Mouse (Mus musculus) stomach, embryonic 16.5 days (tissue): ENCODE measurements around the gene Gm10762. TPM values are rescaled to one million over a fixed set of nuclear protein-coding genes. Genes with fewer than 3 reads are reported as not detected.
"Not testable (repeated sequence)": the region's sequence is repeated elsewhere in the genome, so short reads cannot be mapped to it uniquely, and the experiment has no call there.

Experiments used
- ATAC-seq: fragments of 200-750 bp; cut with Nextera tagmentation; 2 replicates; pipeline ENCODE4 v1.8.0; 2017; ENCODE audit warnings: moderate number of reproducible peaks, moderate TSS enrichment; ENCODE audit not compliant: insufficient read depth, low FRiP score
- H3K27ac ChIP-seq: fragments of 300-500 bp; sonication (generic); 2 replicates; pipeline ENCODE4 v1.5.1; 2014; ENCODE audit warnings: low read length
- H3K27me3 ChIP-seq: fragments of 300-500 bp; sonication (generic); 2 replicates; pipeline ENCODE4 v1.6.1; 2014; ENCODE audit warnings: low read length, control low read depth, mixed read lengths; ENCODE audit not compliant: control insufficient read depth, insufficient read depth
- H3K36me3 ChIP-seq: fragments of 300-500 bp; sonication (generic); 2 replicates; pipeline ENCODE4 v1.6.1; 2014; ENCODE audit warnings: low read length; ENCODE audit not compliant: control insufficient read depth, insufficient read depth
- H3K4me1 ChIP-seq: fragments of 300-500 bp; sonication (generic); 2 replicates; pipeline ENCODE4 v1.6.1; 2014; ENCODE audit warnings: low read length, control low read depth, mixed read lengths; ENCODE audit not compliant: control insufficient read depth, insufficient read depth
- H3K4me2 ChIP-seq: fragments of 300-500 bp; sonication (generic); 2 replicates; pipeline ENCODE4 v1.6.1; 2014; ENCODE audit warnings: low read depth, low read length, mixed read lengths
- H3K4me3 ChIP-seq: fragments of 300-500 bp; sonication (generic); replicated peaks from 2 replicates; pipeline ENCODE4 v1.5.1; 2014; ENCODE audit warnings: mild to moderate bottlenecking, low read length
- H3K9ac ChIP-seq: fragments of 300-500 bp; sonication (generic); 2 replicates; pipeline ENCODE4 v1.6.1; 2014; ENCODE audit warnings: low read length
- H3K9me3 ChIP-seq: fragments of 300-500 bp; sonication (generic); replicated peaks from 2 replicates; pipeline ENCODE4 v1.6.1; 2016; ENCODE audit warnings: low read length, control low read depth; ENCODE audit not compliant: control insufficient read depth
- WGBS: fragments of 180-500 bp; shearing (Covaris S2); extraction: QIAGEN DNeasy Blood & Tissue Kit; methylation state at CpG from one replicate; pipeline ENCODE4 v1.1.7; 2014; 5-methylcytosine and 5-hydroxymethylcytosine counted together
- polyA plus RNA-seq: library from polyadenylated mRNA; unstranded; fragments of >200 nt; fragmentation: Nextera tagmentation; extraction: Ambion mirVana; gene quantifications from 2 replicates; pipeline ENCODE4 v1.2.1, GENCODE M21; 2015

Gm10762 gene
- polyA plus RNA-seq, result 5.5 and 7.3 TPM in 2 replicates

GRCm38 (mm10) chr2:128967661-128968441 lies at the start of gene Gm10762:
Gene Gm10762, minus strand, starts transcription at chr2:128967725.
- H3K9ac ChIP-seq, result peak within 1 kb of the TSS; percentile 100
- H3K9me3 ChIP-seq, result no peaks in the 10 kb centered on the region
- H3K4me2 ChIP-seq, result peak within 1 kb of the TSS; percentile 58
- H3K27ac ChIP-seq, result peak within 1 kb of the TSS; percentile 100
- peak within 1 kb of the TSS; percentile 92 for H3K4me3 ChIP-seq
- H3K4me1 ChIP-seq, result 0 out of 2 replicates have a peak, but pooled peaks cover 7% of the 10 kb centered on the region
- ATAC-seq, result peak; percentile 88
- H3K27me3 ChIP-seq, result no peaks in the 10 kb centered on the region
- H3K36me3 ChIP-seq, result no peaks in the 10 kb centered on the region
- under 1% methylated on average over 79 of the region's 80 CpGs for WGBS

- H3K4me3 ChIP-seq, H3K9ac ChIP-seq, ATAC-seq, H3K27me3 ChIP-seq, H3K36me3 ChIP-seq, H3K9me3 ChIP-seq, H3K27ac ChIP-seq, H3K4me2 ChIP-seq, H3K4me1 ChIP-seq: not testable (repeated sequence)
- WGBS, result 76% methylated on average over 2 of the region's 2 CpGs
These were observed 41.3 kb upstream of the Gm10762 start for GRCm38 (mm10) chr2:129008867-129009266.

GRCm38 (mm10) chr2:129006194-129006749 lies 38.7 kb upstream of the Gm10762 start:
- 65% methylated on average over 4 of the region's 4 CpGs for WGBS
- H3K9ac ChIP-seq, result no peak overlapping the region
- H3K4me3 ChIP-seq, result no peak overlapping the region
- no peaks in the 10 kb centered on the region for H3K9me3 ChIP-seq
- no peaks in the 10 kb centered on the region for H3K36me3 ChIP-seq
- H3K27ac ChIP-seq, result no peak overlapping the region
- no peak for ATAC-seq
- no peaks in the 10 kb centered on the region for H3K4me1 ChIP-seq
- H3K4me2 ChIP-seq, result no peak overlapping the region
- no peaks in the 10 kb centered on the region for H3K27me3 ChIP-seq

- Histone ChIP-seq H3K4me3 (no peak overlapping the region), H3K27ac (no peak overlapping the region), H3K9me3 (no peaks in the 10 kb centered on the region), H3K27me3 (no peaks in the 10 kb centered on the region), H3K36me3 (no peaks in the 10 kb centered on the region), H3K9ac (no peak overlapping the region), H3K4me2 (no peak overlapping the region), H3K4me1 (no peaks in the 10 kb centered on the region)
- no peak for ATAC-seq
These were observed 37.3 kb upstream of the Gm10762 start for GRCm38 (mm10) chr2:129004872-129005271.

GRCm38 (mm10) chr2:128984746-128985145 lies 17.2 kb upstream of the Gm10762 start:
- no peaks in the 10 kb centered on the region for H3K36me3 ChIP-seq
- 68% methylated on average over 3 of the region's 3 CpGs for WGBS
- H3K9me3 ChIP-seq, result no peaks in the 10 kb centered on the region
- H3K4me1 ChIP-seq, result no peaks in the 10 kb centered on the region
- H3K27ac ChIP-seq, result no peak overlapping the region
- H3K27me3 ChIP-seq, result no peaks in the 10 kb centered on the region
- H3K4me2 ChIP-seq, result no peak overlapping the region
- H3K4me3 ChIP-seq, result no peak overlapping the region
- no peak for ATAC-seq
- H3K9ac ChIP-seq, result no peak overlapping the region

GRCm38 (mm10) chr2:128975572-128975971 lies 8.0 kb upstream of the Gm10762 start:
- Histone ChIP-seq H3K36me3 (no peaks in the 10 kb centered on the region), H3K27me3 (no peaks in the 10 kb centered on the region), H3K4me3 (no peak overlapping the region), H3K9ac (no peak overlapping the region), H3K9me3 (no peaks in the 10 kb centered on the region), H3K4me2 (no peak overlapping the region), H3K4me1 (no peaks in the 10 kb centered on the region), H3K27ac (no peak overlapping the region)
- 54% methylated on average over 4 of the region's 4 CpGs for WGBS
- no peak for ATAC-seq

GRCm38 (mm10) chr2:128972301-128972700 lies 4.8 kb upstream of the Gm10762 start:
- H3K9me3 ChIP-seq, result no peaks in the 10 kb centered on the region
- H3K4me1 ChIP-seq, result no peaks in the 10 kb centered on the region
- no peak for ATAC-seq
- no peak overlapping the region for H3K4me3 ChIP-seq
- no peaks in the 10 kb centered on the region for H3K36me3 ChIP-seq
- H3K4me2 ChIP-seq, result no peak overlapping the region
- H3K27me3 ChIP-seq, result no peaks in the 10 kb centered on the region
- no peak overlapping the region for H3K27ac ChIP-seq
- no peak overlapping the region for H3K9ac ChIP-seq

- peak overlapping the region; percentile 100 for H3K9ac ChIP-seq
- H3K4me3 ChIP-seq, result peak overlapping the region; percentile 92
- H3K4me1 ChIP-seq, result 0 out of 2 replicates have a peak, but pooled peaks cover 7% of the 10 kb centered on the region
- H3K4me2 ChIP-seq, result peak overlapping the region; percentile 57
- H3K27ac ChIP-seq, result peak overlapping the region; percentile 100; the same call in 1 of the 2 replicates
- H3K27me3 ChIP-seq, result no peaks in the 10 kb centered on the region
- H3K36me3 ChIP-seq, result no peaks in the 10 kb centered on the region
- H3K9me3 ChIP-seq, result no peaks in the 10 kb centered on the region
- ATAC-seq, result no peak
These were observed 1.1 kb upstream of the Gm10762 start for GRCm38 (mm10) chr2:128968475-128969083.
